Mouse (Mus musculus): ENCODE measurements around the gene Oxsr1. TPM values are rescaled to one million over a fixed set of nuclear protein-coding genes. Genes with fewer than 3 reads are reported as not detected.
A peak's percentile ranks its signal among the peaks of the same experiment; 100 is the strongest.

The Oxsr1 gene
- polyA plus RNA-seq, 1 experiment from 2014 or later: 14.4 TPM

- peaks cover 62% of the 10 kb centered on the region for H3K36me3 ChIP-seq (ENCODE audit: insufficient read depth)
- H3K4me1 ChIP-seq (ENCODE audit: insufficient read depth): peaks cover 7% of the 10 kb centered on the region
- no peak overlapping the region for H3K4me2 ChIP-seq
- DNase-seq (peak; percentile 0), ATAC-seq (ENCODE audit: insufficient read depth) (no peak)
- no peaks in the 10 kb centered on the region for H3K27me3 ChIP-seq (ENCODE audit: insufficient read depth, low read length)
- no peak overlapping the region for H3K4me3 ChIP-seq (ENCODE audit: low read depth, low read length)
- no peak for TF ChIP-seq CTCF (IDR thresholded peaks at IDR 0.05; ENCODE audit: low read depth)
- H3K9ac ChIP-seq: no peak overlapping the region
- no peaks in the 10 kb centered on the region for H3K9me3 ChIP-seq (ENCODE audit: low read depth, low read length)
- no peak overlapping the region for H3K27ac ChIP-seq (ENCODE audit: low read depth)
- 80% methylated on average over 8 of the region's 8 CpGs for WGBS
These were observed 24.1 kb upstream of the Oxsr1 start for GRCm38 (mm10) chr9:119346376-119346775.

- DNase-seq (no peak), ATAC-seq (ENCODE audit: insufficient read depth) (no peak)
- Histone ChIP-seq H3K4me2 (peak overlapping the region; percentile 91), H3K4me1 (ENCODE audit: insufficient read depth) (peaks cover 7% of the 10 kb centered on the region), H3K9ac (peak overlapping the region; percentile 70), H3K27me3 (ENCODE audit: insufficient read depth, low read length) (no peaks in the 10 kb centered on the region), H3K9me3 (ENCODE audit: low read depth, low read length) (no peaks in the 10 kb centered on the region), H3K36me3 (ENCODE audit: insufficient read depth) (peaks cover 38% of the 10 kb centered on the region), H3K4me3 (ENCODE audit: low read depth, low read length) (no peak overlapping the region), H3K27ac (ENCODE audit: low read depth) (no peak overlapping the region)
- TF ChIP-seq CTCF (IDR thresholded peaks at IDR 0.05; ENCODE audit: low read depth): no peak
- WGBS: 82% methylated on average over 7 of the region's 7 CpGs
These were observed 20.5 kb upstream of the Oxsr1 start for GRCm38 (mm10) chr9:119342728-119343127.

GRCm38 (mm10) chr9:119340909-119341816 lies 18.9 kb upstream of the Oxsr1 start, which contains the start of gene Myd88:
Gene Myd88 (minus strand): TSS chr9:119341411.
- peak within 1 kb of the TSS; percentile 91 for H3K4me2 ChIP-seq
- DNase-seq (peak; percentile 99), ATAC-seq (ENCODE audit: insufficient read depth) (peak; percentile 99)
- H3K27me3 ChIP-seq (ENCODE audit: insufficient read depth, low read length): no peaks in the 10 kb centered on the region
- peaks cover 7% of the 10 kb centered on the region for H3K4me1 ChIP-seq (ENCODE audit: insufficient read depth)
- TF ChIP-seq CTCF (IDR thresholded peaks at IDR 0.05; ENCODE audit: low read depth): no peak
- under 1% methylated on average over 67 of the region's 68 CpGs for WGBS
- peak within 1 kb of the TSS; percentile 71 for H3K4me3 ChIP-seq (ENCODE audit: low read depth, low read length)
- H3K9ac ChIP-seq: peak within 1 kb of the TSS; percentile 70
- peaks cover 33% of the 10 kb centered on the region for H3K36me3 ChIP-seq (ENCODE audit: insufficient read depth)
- H3K9me3 ChIP-seq (ENCODE audit: low read depth, low read length): no peaks in the 10 kb centered on the region
- H3K27ac ChIP-seq (ENCODE audit: low read depth): peak within 1 kb of the TSS; percentile 94

GRCm38 (mm10) chr9:119340212-119340580 lies 18.0 kb upstream of the Oxsr1 start:
- no peak for TF ChIP-seq CTCF (IDR thresholded peaks at IDR 0.05; ENCODE audit: low read depth)
- Histone ChIP-seq H3K4me1 (ENCODE audit: insufficient read depth) (peaks cover 7% of the 10 kb centered on the region), H3K27ac (ENCODE audit: low read depth) (peak overlapping the region; percentile 94), H3K36me3 (ENCODE audit: insufficient read depth) (peaks cover 25% of the 10 kb centered on the region), H3K9me3 (ENCODE audit: low read depth, low read length) (no peaks in the 10 kb centered on the region), H3K4me2 (peak overlapping the region; percentile 91), H3K9ac (peak overlapping the region; percentile 70), H3K27me3 (ENCODE audit: insufficient read depth, low read length) (no peaks in the 10 kb centered on the region), H3K4me3 (ENCODE audit: low read depth, low read length) (peak overlapping the region; percentile 71)
- ATAC-seq (ENCODE audit: insufficient read depth) (no peak), DNase-seq (no peak)
- 2% methylated on average over 8 of the region's 8 CpGs for WGBS

GRCm38 (mm10) chr9:119339558-119340211 lies 17.5 kb upstream of the Oxsr1 start, which contains the start of gene Acaa1a:
Gene Acaa1a (plus strand): TSS chr9:119339676.
- Histone ChIP-seq H3K27me3 (ENCODE audit: insufficient read depth, low read length) (no peaks in the 10 kb centered on the region), H3K4me1 (ENCODE audit: insufficient read depth) (peaks cover 7% of the 10 kb centered on the region), H3K27ac (ENCODE audit: low read depth) (peak within 1 kb of the TSS; percentile 94), H3K9me3 (ENCODE audit: low read depth, low read length) (no peaks in the 10 kb centered on the region), H3K4me3 (ENCODE audit: low read depth, low read length) (peak within 1 kb of the TSS; percentile 71), H3K36me3 (ENCODE audit: insufficient read depth) (peaks cover 21% of the 10 kb centered on the region; the same call in 1 of the 2 replicates), H3K9ac (peak within 1 kb of the TSS; percentile 70), H3K4me2 (peak within 1 kb of the TSS; percentile 91)
- peak; percentile 47 for TF ChIP-seq CTCF (IDR thresholded peaks at IDR 0.05; ENCODE audit: low read depth)
- under 1% methylated on average over 43 of the region's 43 CpGs for WGBS
- ATAC-seq (ENCODE audit: insufficient read depth): no peak
- DNase-seq: peak; percentile 82

GRCm38 (mm10) chr9:119339106-119339505 lies 16.9 kb upstream of the Oxsr1 start:
- DNase-seq (no peak), ATAC-seq (ENCODE audit: insufficient read depth) (no peak)

GRCm38 (mm10) chr9:119338350-119338749 lies 16.1 kb upstream of the Oxsr1 start:
- Histone ChIP-seq H3K27me3 (ENCODE audit: insufficient read depth, low read length) (no peaks in the 10 kb centered on the region), H3K4me1 (ENCODE audit: insufficient read depth) (peaks cover 7% of the 10 kb centered on the region), H3K9ac (no peak overlapping the region), H3K36me3 (ENCODE audit: insufficient read depth) (peaks cover 13% of the 10 kb centered on the region; the same call in 1 of the 2 replicates), H3K4me2 (no peak overlapping the region), H3K9me3 (ENCODE audit: low read depth, low read length) (no peaks in the 10 kb centered on the region), H3K27ac (ENCODE audit: low read depth) (no peak overlapping the region), H3K4me3 (ENCODE audit: low read depth, low read length) (no peak overlapping the region)
- DNase-seq (no peak), ATAC-seq (ENCODE audit: insufficient read depth) (no peak)
- 80% methylated on average over 3 of the region's 3 CpGs for WGBS
- TF ChIP-seq CTCF (IDR thresholded peaks at IDR 0.05; ENCODE audit: low read depth): no peak

More at GRCm38 (mm10) chr9:119339106-119339505, 16.9 kb upstream of the Oxsr1 start:
- TF ChIP-seq CTCF (IDR thresholded peaks at IDR 0.05; ENCODE audit: low read depth): no peak
- Histone ChIP-seq H3K9ac (peak overlapping the region; percentile 70), H3K4me1 (ENCODE audit: insufficient read depth) (peaks cover 7% of the 10 kb centered on the region), H3K27me3 (ENCODE audit: insufficient read depth, low read length) (no peaks in the 10 kb centered on the region), H3K27ac (ENCODE audit: low read depth) (no peak overlapping the region), H3K9me3 (ENCODE audit: low read depth, low read length) (no peaks in the 10 kb centered on the region), H3K4me3 (ENCODE audit: low read depth, low read length) (peak overlapping the region; percentile 71), H3K4me2 (peak overlapping the region; percentile 91), H3K36me3 (ENCODE audit: insufficient read depth) (peaks cover 16% of the 10 kb centered on the region; the same call in 1 of the 2 replicates)
- 45% methylated on average over 7 of the region's 7 CpGs for WGBS

Measured in lung, embryonic 14.5 days (tissue).